Mouse (Mus musculus): ENCODE measurements around the gene Snrnp35.

DNA sequence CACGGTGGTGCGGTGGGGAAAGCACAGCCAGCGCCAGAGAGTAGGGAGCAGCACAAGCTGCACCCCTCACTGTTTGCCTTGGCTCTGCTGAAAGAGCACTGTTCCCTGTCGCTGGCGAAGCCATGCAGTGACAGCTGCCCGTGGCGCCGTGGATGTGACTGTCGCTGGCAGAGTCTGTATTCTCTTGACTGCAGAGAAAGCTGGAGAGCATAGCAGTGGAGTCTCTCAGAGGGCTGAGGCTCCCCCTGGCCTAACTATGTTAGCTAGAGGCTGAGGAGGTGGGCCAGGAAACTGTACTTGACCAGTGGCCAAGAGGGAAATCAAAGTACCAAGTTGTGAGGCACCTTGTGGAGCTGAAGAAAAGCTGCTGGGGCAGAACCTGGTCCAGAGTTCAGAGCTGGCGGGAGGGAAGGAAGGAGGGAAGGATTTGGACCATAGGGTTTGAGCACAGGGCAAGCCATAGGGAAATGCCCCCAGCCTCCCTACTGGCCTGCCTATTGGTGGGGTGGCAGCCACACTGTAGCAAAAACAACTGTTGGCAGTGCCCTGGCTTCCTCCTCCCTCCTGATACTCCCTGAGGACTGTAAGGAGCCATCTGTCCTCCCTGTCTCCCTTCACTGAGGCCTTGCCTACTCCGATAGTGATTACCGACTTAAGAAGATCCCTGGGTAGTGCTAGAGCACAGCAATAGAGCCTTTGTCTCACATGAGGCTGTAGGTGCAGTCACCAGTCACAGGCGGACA lies 29.4 kb upstream of the Snrnp35 start:
- no peak for TF ChIP-seq POLR2A (IDR thresholded peaks at IDR 0.05; ENCODE audit: insufficient read length, low read depth)
- no peak for TF ChIP-seq MYOD1 (IDR thresholded peaks at IDR 0.05; ENCODE audit: control insufficient read depth in 1 of 3, insufficient read length in 2 of 3, low read depth in 2 of 3)
- no peak for TF ChIP-seq TCF12 (IDR thresholded peaks at IDR 0.05; ENCODE audit: insufficient read depth, poor library complexity, severe bottlenecking)
- no peak for TF ChIP-seq TCF3 (IDR thresholded peaks at IDR 0.05; ENCODE audit: insufficient read length, low read depth)
- TF ChIP-seq USF1 (IDR thresholded peaks at IDR 0.05; ENCODE audit: low read depth) = no peak
- TF ChIP-seq MAX (IDR thresholded peaks at IDR 0.05; ENCODE audit: low read depth) = no peak
- no peak for TF ChIP-seq MYOG (IDR thresholded peaks at IDR 0.05; ENCODE audit: control insufficient read depth in 1 of 3, insufficient read depth in 1 of 3, insufficient read length in 2 of 3, low read depth in 2 of 3)
- TF ChIP-seq SRF (IDR thresholded peaks at IDR 0.05; ENCODE audit: control insufficient read depth, insufficient read length, low read depth) = no peak
- TF ChIP-seq POLR2AphosphoS2 (IDR thresholded peaks at IDR 0.05; ENCODE audit: insufficient read length, low read depth) = no peak
- no peak for TF ChIP-seq CEBPB (IDR thresholded peaks at IDR 0.05; ENCODE audit: insufficient read depth, poor library complexity, severe bottlenecking)
- no peak for TF ChIP-seq E2F4 (IDR thresholded peaks at IDR 0.05; ENCODE audit: insufficient read depth)
- no peak for TF ChIP-seq REST (IDR thresholded peaks at IDR 0.05; ENCODE audit: insufficient read depth, insufficient read length)
